Mouse (Mus musculus): ENCODE measurements at regions not wholly inside any gene's neighbourhood (a gene's known extent, or its start where the extent isn't known, plus 50 kb on each side); places are given as distances from the start of the nearest gene placed in this dataset.

- Histone ChIP-seq H3K36me3 (no peaks in the 10 kb centered on the region), H3K9me3 (no peaks in the 10 kb centered on the region), H3K27me3 (peaks cover 7% of the 10 kb centered on the region; the same call in 1 of the 2 replicates), H3K4me1 (no peaks in the 10 kb centered on the region), H3K4me2 (replicated peaks) (no peak overlapping the region), H3K9ac (no peak overlapping the region), H3K27ac (no peak overlapping the region), H3K4me3 (no peak overlapping the region)
- peak; percentile 74 for ATAC-seq (ENCODE audit: low FRiP score, low read depth)
- WGBS = 72% methylated on average over 31 of the region's 31 CpGs
Observed at GRCm38 (mm10) chr9:31566257-31567007, 102.2 kb upstream of the Tmem45b start.

DNA sequence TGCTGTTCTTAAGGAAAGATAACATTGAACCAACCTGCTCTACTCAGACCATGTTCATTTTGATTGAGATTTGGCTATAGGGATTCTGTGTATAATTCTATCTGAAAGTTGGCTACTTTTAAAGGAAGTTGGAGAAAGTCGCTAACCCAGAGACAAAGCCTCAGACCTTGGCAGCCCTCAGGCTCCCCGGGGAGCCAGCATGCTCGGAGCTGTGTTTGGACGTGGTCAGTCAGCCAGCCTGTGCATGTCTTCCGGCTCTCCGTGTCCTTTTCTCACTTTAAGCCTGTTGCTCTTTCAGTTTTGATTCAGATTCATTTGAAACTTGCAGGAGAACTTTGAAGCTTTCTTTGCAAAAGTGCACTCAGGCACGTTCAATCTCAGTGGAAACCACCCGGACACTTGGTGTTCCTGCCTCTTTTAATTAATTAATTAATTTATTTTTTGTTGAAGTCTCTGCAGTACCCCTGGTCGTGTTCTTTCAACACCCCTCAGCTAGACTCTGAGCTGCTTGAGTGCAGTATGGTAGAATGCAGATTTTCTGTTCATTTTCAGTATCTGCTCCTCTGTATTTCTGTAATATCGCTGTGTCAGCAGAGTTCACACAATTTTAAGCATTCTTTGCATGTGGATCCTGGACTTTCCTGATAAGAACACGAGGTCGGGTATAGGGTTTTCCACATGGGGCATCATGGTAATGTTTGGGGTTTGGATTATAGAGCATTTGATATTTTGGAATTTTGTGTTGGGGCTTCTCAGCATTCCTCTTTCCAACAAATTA is 100.9 kb upstream of the Tmem45b start:
- Histone ChIP-seq H3K36me3 (no peaks in the 10 kb centered on the region), H3K4me2 (replicated peaks) (no peak overlapping the region), H3K4me3 (no peak overlapping the region), H3K9me3 (no peaks in the 10 kb centered on the region), H3K4me1 (no peaks in the 10 kb centered on the region), H3K9ac (no peak overlapping the region), H3K27ac (no peak overlapping the region), H3K27me3 (peaks cover 19% of the 10 kb centered on the region)
- no peak for ATAC-seq (ENCODE audit: low FRiP score, low read depth)
- 68% methylated on average over 12 of the region's 12 CpGs for WGBS

DNA sequence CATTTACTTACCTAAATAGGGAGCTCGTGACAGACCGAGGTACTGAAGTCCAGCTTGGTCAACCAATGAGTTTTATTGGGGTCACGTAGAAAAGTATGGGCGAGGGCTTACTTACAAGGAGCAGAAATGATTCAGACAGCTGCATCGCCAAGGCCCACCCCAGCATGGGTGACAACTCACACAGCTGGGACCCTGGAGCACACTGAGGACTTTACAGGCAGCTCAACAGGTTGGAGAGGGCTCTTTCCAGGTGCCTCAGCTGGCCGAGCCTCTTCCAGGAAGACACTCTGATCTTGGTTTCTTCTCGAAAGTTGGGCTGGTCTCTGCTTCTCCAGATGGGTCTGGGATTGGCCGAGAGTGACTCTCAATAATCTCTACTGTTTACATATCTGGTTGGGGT is 99.3 kb upstream of the Tmem45b start:
- Histone ChIP-seq H3K9me3 (no peaks in the 10 kb centered on the region), H3K9ac (no peak overlapping the region), H3K27me3 (peaks cover 24% of the 10 kb centered on the region), H3K36me3 (no peaks in the 10 kb centered on the region), H3K4me2 (replicated peaks) (no peak overlapping the region), H3K4me3 (no peak overlapping the region), H3K27ac (no peak overlapping the region), H3K4me1 (peaks cover 6% of the 10 kb centered on the region; the same call in 1 of the 2 replicates)
- ATAC-seq (ENCODE audit: low FRiP score, low read depth) = no peak
- WGBS = 92% methylated on average over 8 of the region's 8 CpGs

- no peak for ATAC-seq (ENCODE audit: low FRiP score, low read depth)
- H3K4me1 ChIP-seq = peaks cover 6% of the 10 kb centered on the region; the same call in 1 of the 2 replicates
- no peak overlapping the region for H3K27ac ChIP-seq
- WGBS = 73% methylated on average over 3 of the region's 3 CpGs
- H3K9me3 ChIP-seq = no peaks in the 10 kb centered on the region
- no peak overlapping the region for H3K9ac ChIP-seq
- peak overlapping the region; percentile 62; the same call in 1 of the 2 replicates for H3K4me2 ChIP-seq (replicated peaks)
- H3K27me3 ChIP-seq = peaks cover 24% of the 10 kb centered on the region
- no peak overlapping the region for H3K4me3 ChIP-seq
- H3K36me3 ChIP-seq = no peaks in the 10 kb centered on the region
Observed at GRCm38 (mm10) chr9:31560226-31560556, 95.9 kb upstream of the Tmem45b start.

- H3K4me2 ChIP-seq (replicated peaks) = peak overlapping the region; percentile 62
- peak overlapping the region; percentile 50 for H3K9ac ChIP-seq
- no peaks in the 10 kb centered on the region for H3K36me3 ChIP-seq
- H3K4me1 ChIP-seq = peaks cover 6% of the 10 kb centered on the region; the same call in 1 of the 2 replicates
- H3K27me3 ChIP-seq = peaks cover 23% of the 10 kb centered on the region
- ATAC-seq (ENCODE audit: low FRiP score, low read depth) = peak; percentile 54; the same call in 1 of the 2 replicates
- H3K27ac ChIP-seq = no peak overlapping the region; the same call in 1 of the 2 replicates
- H3K9me3 ChIP-seq = no peaks in the 10 kb centered on the region
- 33% methylated on average over 18 of the region's 18 CpGs for WGBS
- H3K4me3 ChIP-seq = peak overlapping the region; percentile 28
Observed at GRCm38 (mm10) chr9:31559506-31560225, 95.4 kb upstream of the Tmem45b start.

- WGBS = 67% methylated on average over 6 of the region's 6 CpGs
- no peak overlapping the region for H3K9ac ChIP-seq
- no peaks in the 10 kb centered on the region; the same call in 1 of the 2 replicates for H3K4me1 ChIP-seq
- H3K27ac ChIP-seq = no peak overlapping the region
- no peak overlapping the region for H3K4me2 ChIP-seq (replicated peaks)
- 0 out of 2 replicates have a peak, but pooled peaks cover 3% of the 10 kb centered on the region for H3K27me3 ChIP-seq
- no peak for ATAC-seq (ENCODE audit: low FRiP score, low read depth)
- no peak overlapping the region for H3K4me3 ChIP-seq
- no peaks in the 10 kb centered on the region for H3K36me3 ChIP-seq
- H3K9me3 ChIP-seq = no peaks in the 10 kb centered on the region
Observed at GRCm38 (mm10) chr9:31543691-31544052, 79.4 kb upstream of the Tmem45b start.

- H3K4me1 ChIP-seq = no peaks in the 10 kb centered on the region; the same call in 1 of the 2 replicates
- H3K27ac ChIP-seq = no peak overlapping the region
- WGBS = 11% methylated on average over 13 of the region's 13 CpGs
- H3K4me3 ChIP-seq = no peak overlapping the region
- H3K27me3 ChIP-seq = 0 out of 2 replicates have a peak, but pooled peaks cover 3% of the 10 kb centered on the region
- H3K9me3 ChIP-seq = no peaks in the 10 kb centered on the region
- no peaks in the 10 kb centered on the region for H3K36me3 ChIP-seq
- no peak overlapping the region for H3K9ac ChIP-seq
- H3K4me2 ChIP-seq (replicated peaks) = no peak overlapping the region
- ATAC-seq (ENCODE audit: low FRiP score, low read depth) = peak; percentile 85
Observed at GRCm38 (mm10) chr9:31542909-31543690, 78.8 kb upstream of the Tmem45b start.

DNA sequence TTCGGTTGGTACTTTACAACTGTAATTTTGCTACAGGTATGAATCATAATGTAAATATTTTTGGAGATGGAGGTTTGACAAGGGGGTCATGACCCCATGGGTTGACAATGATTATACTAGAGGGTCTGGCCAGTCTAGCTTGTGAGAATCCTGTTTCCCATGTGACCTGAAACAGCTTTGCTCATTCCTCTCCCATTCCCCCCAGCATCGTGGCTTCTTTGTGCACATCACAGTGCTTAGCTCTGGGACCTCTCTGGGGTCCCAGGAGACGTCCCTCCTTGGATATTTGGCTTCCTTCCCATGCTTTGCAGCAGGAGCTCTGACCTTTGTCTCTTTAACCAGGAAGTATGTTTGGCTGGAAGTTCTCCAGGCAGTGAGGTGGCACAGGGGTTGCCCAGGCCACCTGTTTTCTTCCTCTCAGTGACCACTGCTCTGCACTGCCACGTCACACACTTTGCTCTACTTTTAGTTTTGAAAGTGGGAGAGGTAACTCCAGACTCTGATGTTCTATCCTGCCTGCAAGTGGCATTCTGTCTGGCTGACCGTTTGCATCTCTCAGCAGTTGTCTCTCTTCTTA is 77.4 kb upstream of the Tmem45b start:
- H3K27ac ChIP-seq = no peak overlapping the region
- no peak overlapping the region for H3K4me3 ChIP-seq
- H3K9me3 ChIP-seq = no peaks in the 10 kb centered on the region
- H3K4me2 ChIP-seq (replicated peaks) = no peak overlapping the region
- no peaks in the 10 kb centered on the region for H3K36me3 ChIP-seq
- H3K9ac ChIP-seq = no peak overlapping the region
- ATAC-seq (ENCODE audit: low FRiP score, low read depth) = no peak
- no peaks in the 10 kb centered on the region; the same call in 1 of the 2 replicates for H3K4me1 ChIP-seq
- H3K27me3 ChIP-seq = 0 out of 2 replicates have a peak, but pooled peaks cover 3% of the 10 kb centered on the region
- WGBS = 72% methylated on average over 5 of the region's 5 CpGs

- H3K4me1 ChIP-seq = no peaks in the 10 kb centered on the region; the same call in 1 of the 2 replicates
- H3K36me3 ChIP-seq = no peaks in the 10 kb centered on the region
- H3K4me2 ChIP-seq (replicated peaks) = no peak overlapping the region
- ATAC-seq (ENCODE audit: low FRiP score, low read depth) = no peak
- no peak overlapping the region for H3K4me3 ChIP-seq
- WGBS = 82% methylated on average over 11 of the region's 11 CpGs
- H3K27ac ChIP-seq = no peak overlapping the region
- no peaks in the 10 kb centered on the region for H3K9me3 ChIP-seq
- H3K27me3 ChIP-seq = 0 out of 2 replicates have a peak, but pooled peaks cover 3% of the 10 kb centered on the region
- no peak overlapping the region for H3K9ac ChIP-seq
Observed at GRCm38 (mm10) chr9:31538458-31539210, 74.4 kb upstream of the Tmem45b start.

GRCm38 (mm10) chr9:31529021-31529420 is 64.8 kb upstream of the Tmem45b start:
- Histone ChIP-seq H3K27me3 (0 out of 2 replicates have a peak, but pooled peaks cover 3% of the 10 kb centered on the region), H3K4me3 (no peak overlapping the region), H3K36me3 (no peaks in the 10 kb centered on the region), H3K9me3 (no peaks in the 10 kb centered on the region), H3K9ac (no peak overlapping the region), H3K4me2 (replicated peaks) (no peak overlapping the region), H3K27ac (no peak overlapping the region), H3K4me1 (no peaks in the 10 kb centered on the region)
- ATAC-seq (ENCODE audit: low FRiP score, low read depth) = no peak
- 61% methylated on average over 6 of the region's 6 CpGs for WGBS

All from limb, embryonic 13.5 days (tissue).